Mouse (Mus musculus): ENCODE data around the gene Hist1h2ao. TPM values are rescaled to one million over a fixed set of nuclear protein-coding genes. Genes with fewer than 3 reads are reported as not detected.

The Hist1h2ao gene
- total RNA-seq, 2 experiments from 2014 or later: not detected

Small RNA genes lying within 50 kb of the gene (microRNA-seq; reads per million reads assigned to microRNA genes)
- 0 reads per million in 2 experiments for gene Gm19658 (ENCODE audit: borderline number of aligned reads in 2 of 2)
- 0 reads per million in 2 experiments for gene Gm44346 (ENCODE audit: borderline number of aligned reads in 2 of 2)
- 0 reads per million in 2 experiments for gene Gm44466 (ENCODE audit: borderline number of aligned reads in 2 of 2)

Other genes with a start within 250 kb of the Hist1h2ao start
- not detected for gene Olfr1364, start 228.7 kb upstream of the Hist1h2ao start, total RNA-seq (2021)
- not detected for gene Olfr1362, start 196.4 kb upstream of the Hist1h2ao start, total RNA-seq (2021)
- gene Olfr11, start 167.9 kb upstream of the Hist1h2ao start, total RNA-seq (2021): not detected
- gene Olfr1361, start 147.1 kb upstream of the Hist1h2ao start, total RNA-seq (2021): not detected
- gene Olfr1360, start 133.1 kb upstream of the Hist1h2ao start, total RNA-seq (2021): not detected
- gene Olfr1359, start 112.4 kb upstream of the Hist1h2ao start, total RNA-seq (2021): not detected
- 10 to 100 TPM; 18.0 to 27.4 TPM for gene Hist1h2bl, start 94.3 kb upstream of the Hist1h2ao start, total RNA-seq (2021)
- gene Hist1h2ai, start 94.0 kb upstream of the Hist1h2ao start, total RNA-seq (2021): 10 to 100 TPM; 28.5 to 39.8 TPM
- gene Hist1h3h, start 92.8 kb upstream of the Hist1h2ao start, total RNA-seq (2021): 10 to 100 TPM; 22.0 to 36.5 TPM
- gene Hist1h2bm, start 88.4 kb upstream of the Hist1h2ao start, total RNA-seq (2021): 1 to 10 TPM; 4.9 to 5.1 TPM
- gene Hist1h4j, start 75.4 kb upstream of the Hist1h2ao start, total RNA-seq (2021): 1 to 10 TPM; 3.6 to 4.6 TPM
- 10 to 100 TPM; 52.5 to 54.1 TPM for gene Hist1h4k, start 60.0 kb upstream of the Hist1h2ao start, total RNA-seq (2021)
- 1 to 10 TPM; 9.0 to 9.3 TPM for gene Hist1h2ak, start 56.6 kb upstream of the Hist1h2ao start, total RNA-seq (2021)
- 10 to 100 TPM; 11.8 to 13.3 TPM for gene Hist1h2bn, start 56.3 kb upstream of the Hist1h2ao start, total RNA-seq (2021)
- gene Hist1h1b, start 29.8 kb upstream of the Hist1h2ao start, total RNA-seq (2021): 10 to 100 TPM in 1 of 2 experiments, 1 to 10 TPM in 1; 9.8 to 10.6 TPM
- 10 to 100 TPM; 22.6 to 23.7 TPM for gene Hist1h3i, start 27.1 kb upstream of the Hist1h2ao start, total RNA-seq (2021)
- 1 to 10 TPM; 1.0 to 2.1 TPM for gene Hist1h2an, start 23.2 kb upstream of the Hist1h2ao start, total RNA-seq (2021)
- gene Hist1h2bp, start 23.0 kb upstream of the Hist1h2ao start, total RNA-seq (2021): 1 to 10 TPM; 5.4 to 5.7 TPM
- gene Hist1h2bq, start 268 bp upstream of the Hist1h2ao start, total RNA-seq (2021): 10 to 100 TPM; 35.1 to 36.5 TPM
- gene Hist1h4m, start 1.3 kb downstream of the Hist1h2ao start, total RNA-seq (2021): 10 to 100 TPM; 61.3 to 84.6 TPM
- 1 to 10 TPM; 4.7 to 7.4 TPM for gene Hist1h4n, start 21.7 kb downstream of the Hist1h2ao start, total RNA-seq (2021)
- 10 to 100 TPM; 27.2 to 33.8 TPM for gene Hist1h2ap, start 23.0 kb downstream of the Hist1h2ao start, total RNA-seq (2021)
- gene Hist1h2br, start 23.3 kb downstream of the Hist1h2ao start, total RNA-seq (2021): 10 to 100 TPM; 35.2 to 36.8 TPM
- gene Zfp184, start 134.6 kb downstream of the Hist1h2ao start, total RNA-seq (2021): under 1 TPM; 0.97 to 0.98 TPM
- gene Pom121l2, start 170.7 kb downstream of the Hist1h2ao start, total RNA-seq (2021): not detected
- not detected for gene Prss16, start 199.3 kb downstream of the Hist1h2ao start, total RNA-seq (2021)
- 10 to 100 TPM in 1 of 2 experiments, 1 to 10 TPM in 1; 2.3 to 12.5 TPM for gene Hist1h2ah, start 225.1 kb downstream of the Hist1h2ao start, total RNA-seq (2021)
- 10 to 100 TPM; 23.3 to 28.1 TPM for gene Hist1h2bk, start 225.4 kb downstream of the Hist1h2ao start, total RNA-seq (2021)
- 10 to 100 TPM; 15.8 to 18.6 TPM for gene Hist1h4i, start 230.9 kb downstream of the Hist1h2ao start, total RNA-seq (2021)
- gene Hist1h2ag, start 232.5 kb downstream of the Hist1h2ao start, total RNA-seq (2021): 10 to 100 TPM; 10.3 to 10.5 TPM
- 1 to 10 TPM; 7.2 to 9.7 TPM for gene Hist1h2bj, start 232.7 kb downstream of the Hist1h2ao start, total RNA-seq (2021)